Mouse (Mus musculus) cerebellum, postnatal 14 days (tissue): Measurements from ENCODE around the gene Lpp.

ENCODE experiments used
- DNase-seq, 2 experiments: peaks; one replicate each; pipeline ENCODE4 v3.0.0; 2021; ENCODE audit warnings: mixed read lengths in 2 of 2

Gene Lpp

DNA sequence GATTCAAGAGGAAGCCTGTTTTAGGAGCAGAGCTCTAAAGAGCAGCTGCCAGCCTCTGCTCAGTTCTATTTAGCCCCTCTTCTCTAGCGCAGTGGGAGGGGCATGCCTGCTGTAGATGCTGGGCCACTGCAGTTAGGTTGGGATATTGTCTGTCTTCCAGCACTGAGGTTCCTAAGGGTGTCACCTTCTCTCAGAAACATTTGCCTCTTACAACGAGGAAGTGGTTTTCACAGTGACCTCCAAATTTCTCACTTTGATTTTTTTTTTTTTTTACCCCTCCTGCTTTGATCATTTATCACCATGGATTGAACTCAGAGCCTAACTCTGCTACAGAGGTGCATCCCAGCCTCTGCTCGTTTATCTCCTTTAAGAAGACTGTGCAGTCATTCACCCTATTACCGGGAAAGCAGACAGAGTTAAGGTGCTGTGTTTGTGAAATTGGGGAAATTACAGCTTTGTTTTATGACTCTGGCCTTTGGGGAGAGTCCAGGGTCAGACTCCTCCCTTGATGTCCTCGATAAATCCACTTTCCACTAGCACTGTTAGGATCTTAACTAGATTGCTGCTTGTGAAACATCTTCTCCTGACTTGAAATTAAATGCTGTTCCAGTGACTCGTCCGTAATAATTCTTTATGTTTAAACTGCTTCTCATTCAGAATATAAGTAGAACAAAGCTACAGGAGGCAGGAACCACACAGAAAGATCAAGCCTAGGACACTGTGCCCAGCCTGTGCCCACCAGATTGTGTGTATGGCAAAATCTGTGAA is 111.7 kb downstream of the Lpp start:
- DNase-seq: no peak

DNA sequence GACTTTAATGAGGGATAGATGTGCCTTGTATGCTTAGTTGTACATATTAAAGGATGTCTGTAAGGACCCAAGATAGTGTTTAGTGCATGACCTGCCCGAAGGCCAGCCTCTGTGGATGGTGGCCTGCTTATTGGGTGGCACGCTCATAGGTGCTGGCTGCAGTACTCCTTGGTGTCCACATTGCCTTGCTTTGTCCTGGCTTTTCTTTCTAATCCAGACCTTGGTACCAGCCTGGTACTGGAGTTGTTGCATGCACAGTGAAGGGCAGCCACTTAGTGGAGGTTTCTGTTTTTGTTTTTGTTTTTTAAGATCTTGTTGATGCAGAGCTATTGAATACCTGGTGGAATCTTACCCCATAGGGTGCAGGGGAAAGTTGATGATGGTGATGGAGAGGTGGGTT is 112.9 kb downstream of the Lpp start:
- DNase-seq: no peak

DNA sequence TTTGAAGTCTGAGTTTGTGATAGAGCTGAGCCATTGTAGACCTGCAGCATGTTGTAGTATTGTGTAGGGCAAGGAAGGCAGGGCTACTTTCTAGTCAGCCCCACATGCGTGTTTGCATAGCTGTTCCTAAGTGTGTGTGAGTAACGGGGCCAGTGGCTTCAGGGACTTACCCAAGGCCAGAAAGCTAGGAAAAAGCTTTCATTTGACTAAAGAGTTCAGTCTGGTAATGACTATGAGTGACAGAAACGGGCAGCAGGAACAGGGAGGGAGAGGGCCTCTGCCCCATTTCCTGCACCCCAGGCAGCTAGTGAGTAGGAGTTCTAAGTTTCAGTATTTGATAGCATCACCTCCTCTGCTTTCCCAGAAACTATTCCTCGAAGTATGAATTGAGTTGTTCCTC is 113.4 kb downstream of the Lpp start:
- no peak for DNase-seq

DNA sequence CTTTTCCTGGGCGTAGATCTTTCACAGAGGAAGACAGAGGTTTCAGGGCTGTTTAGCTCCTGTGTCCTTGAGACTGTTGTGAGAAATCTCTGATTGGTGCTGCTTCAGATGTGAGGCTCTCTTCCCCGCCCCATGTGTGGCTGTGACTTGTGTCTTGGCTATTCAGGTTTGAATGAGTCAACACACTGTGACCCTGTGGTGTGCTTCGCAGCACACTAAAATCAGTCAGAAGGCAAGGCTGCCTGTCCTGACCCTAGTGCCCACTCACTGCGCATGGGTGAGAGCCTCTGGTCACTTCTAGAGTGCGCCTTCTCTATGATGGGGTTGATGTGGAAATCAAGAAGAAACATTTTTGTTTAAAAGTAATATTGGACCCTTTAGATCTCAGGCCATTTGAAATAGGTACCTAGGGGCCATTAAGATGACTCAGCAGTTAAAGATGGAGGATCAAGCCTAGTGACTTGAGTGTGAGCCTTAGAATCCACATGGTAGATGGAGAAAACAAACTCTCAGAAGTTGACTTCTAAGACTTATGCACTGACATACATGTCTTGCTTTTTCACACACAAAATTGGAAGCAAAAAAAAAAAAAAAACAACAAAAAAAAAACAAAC is 114.7 kb downstream of the Lpp start:
- DNase-seq: no peak

DNA sequence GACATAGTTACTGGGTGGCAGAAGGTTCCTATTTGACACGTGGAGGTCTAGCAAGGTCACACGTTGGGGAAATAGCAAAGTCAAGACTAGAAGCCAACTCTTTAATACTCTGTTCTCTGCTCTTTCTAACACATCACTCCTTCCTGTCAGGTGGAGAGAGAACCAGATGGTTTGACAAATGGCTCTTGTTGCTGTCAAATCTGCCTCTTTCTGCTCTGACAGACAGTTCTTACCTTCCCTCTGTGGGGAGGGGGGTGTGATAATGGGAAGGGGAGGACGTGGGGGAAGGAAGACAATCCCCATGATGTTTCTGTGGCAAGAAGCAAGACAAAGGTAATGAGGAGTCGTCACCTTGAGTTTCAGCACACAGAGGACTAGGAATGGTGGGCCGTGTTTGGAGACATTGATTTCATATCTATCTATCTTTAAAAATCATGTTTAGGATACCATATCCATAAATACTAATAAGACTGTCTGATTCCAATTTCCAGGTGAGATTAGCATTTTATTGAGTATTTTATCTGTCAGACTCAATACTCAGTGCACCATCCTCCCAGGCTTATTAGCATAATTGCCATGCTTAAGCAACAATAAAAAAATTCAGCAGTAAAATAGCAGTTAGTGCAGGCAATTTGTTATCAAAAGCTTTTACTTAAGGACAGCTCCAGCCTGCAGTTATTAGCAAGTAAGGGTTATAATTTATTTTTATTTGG is 115.9 kb downstream of the Lpp start:
- no peak for DNase-seq

DNA sequence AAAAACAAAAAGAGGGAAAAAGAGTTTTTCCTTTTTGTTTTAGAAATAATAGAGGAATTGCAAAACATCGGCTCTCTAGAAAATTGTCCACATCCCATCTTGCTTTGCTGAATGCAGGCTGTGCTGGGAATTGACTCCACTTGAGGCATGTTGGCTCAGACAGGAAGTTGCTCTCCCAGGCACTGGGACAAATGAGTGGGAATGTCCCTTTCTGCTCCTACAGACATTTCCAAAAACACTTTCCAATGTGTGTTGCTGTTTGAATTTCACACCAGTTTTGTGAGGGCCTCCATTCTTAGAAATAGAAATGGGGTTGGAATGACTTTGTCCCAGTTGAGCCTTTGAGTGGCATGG is 116.5 kb downstream of the Lpp start:
- DNase-seq: no peak

DNA sequence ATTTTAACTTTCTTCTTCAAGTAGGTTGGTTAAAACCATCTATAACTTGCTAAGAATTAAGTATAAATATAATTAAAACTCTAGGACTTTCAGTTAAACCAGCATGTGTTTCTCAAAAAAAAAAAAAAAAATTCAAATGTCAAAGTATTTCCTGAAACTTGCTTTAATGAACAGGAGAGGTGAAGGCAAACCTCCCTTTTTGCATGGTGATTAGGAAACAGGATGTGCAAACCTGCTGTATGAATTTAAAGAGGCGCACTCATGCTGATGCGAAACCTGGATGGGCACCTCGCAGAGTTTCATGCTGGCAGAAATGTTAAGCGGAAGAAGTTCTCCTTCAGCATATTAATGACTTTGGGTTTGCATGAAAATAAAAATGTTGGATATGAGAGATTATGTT is 119.9 kb downstream of the Lpp start:
- no peak for DNase-seq

DNA sequence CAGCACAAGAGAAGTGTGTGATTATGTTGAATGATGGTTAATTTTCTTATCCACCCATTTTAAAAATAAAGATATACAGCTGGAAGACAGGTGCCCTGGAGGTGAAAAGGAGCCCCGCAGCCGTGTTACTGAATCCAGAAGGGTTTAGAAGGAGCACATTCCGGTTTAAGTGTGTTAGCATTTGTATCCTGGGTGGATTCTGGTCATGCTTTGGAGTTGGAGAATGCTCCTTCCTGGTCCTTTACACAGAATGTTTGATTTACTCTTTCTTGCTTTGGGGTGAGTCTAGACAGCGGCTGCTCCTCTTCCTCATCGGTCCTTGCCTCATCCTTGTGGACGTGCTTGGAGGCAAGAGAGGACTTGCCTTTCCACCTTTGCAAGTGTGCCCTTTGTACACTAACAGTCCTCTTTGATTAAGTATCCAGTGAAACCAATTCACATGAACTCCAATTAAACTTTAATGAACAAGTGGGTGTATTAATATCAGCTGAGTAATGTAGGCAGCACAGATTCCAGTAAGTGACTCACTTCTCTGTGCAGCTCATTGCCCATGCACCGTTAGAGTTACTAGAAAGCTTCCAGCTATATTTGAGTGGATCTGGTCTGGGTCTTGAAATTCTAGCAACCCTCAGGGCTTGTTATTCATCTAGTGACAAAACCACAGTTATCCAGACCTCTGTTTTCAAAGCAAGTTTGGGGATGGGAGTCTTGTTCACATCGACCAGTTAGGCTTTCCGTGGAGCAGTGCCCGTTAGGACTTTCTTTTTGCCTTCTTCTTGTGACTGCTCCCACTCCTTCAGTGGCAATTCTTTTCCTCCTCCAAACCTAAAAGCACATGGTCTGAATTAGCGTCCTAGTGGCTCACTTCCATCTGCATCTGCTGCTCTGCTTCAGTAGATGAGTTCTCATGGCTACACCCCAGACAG is 121.8 kb downstream of the Lpp start:
- no peak for DNase-seq

DNA sequence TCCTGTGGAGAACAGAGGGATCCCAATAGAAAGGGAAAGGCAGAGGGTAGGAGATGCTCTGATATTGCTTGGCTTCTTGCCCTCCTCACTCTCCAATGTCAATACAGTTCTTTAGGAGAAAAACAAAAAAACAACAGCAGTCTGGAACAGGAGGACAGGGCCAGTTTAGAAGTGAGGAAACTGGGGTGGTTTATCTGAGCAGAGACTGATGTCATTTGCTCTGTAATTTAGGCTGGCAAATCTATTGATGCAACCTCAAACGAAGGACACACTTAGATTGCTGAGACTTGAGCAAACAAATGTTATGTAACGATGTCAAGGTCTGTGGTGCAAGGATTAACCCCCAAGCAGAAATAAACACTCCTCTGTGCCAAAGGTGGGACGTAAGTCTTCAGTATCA is 123.7 kb downstream of the Lpp start:
- DNase-seq: no peak

DNA sequence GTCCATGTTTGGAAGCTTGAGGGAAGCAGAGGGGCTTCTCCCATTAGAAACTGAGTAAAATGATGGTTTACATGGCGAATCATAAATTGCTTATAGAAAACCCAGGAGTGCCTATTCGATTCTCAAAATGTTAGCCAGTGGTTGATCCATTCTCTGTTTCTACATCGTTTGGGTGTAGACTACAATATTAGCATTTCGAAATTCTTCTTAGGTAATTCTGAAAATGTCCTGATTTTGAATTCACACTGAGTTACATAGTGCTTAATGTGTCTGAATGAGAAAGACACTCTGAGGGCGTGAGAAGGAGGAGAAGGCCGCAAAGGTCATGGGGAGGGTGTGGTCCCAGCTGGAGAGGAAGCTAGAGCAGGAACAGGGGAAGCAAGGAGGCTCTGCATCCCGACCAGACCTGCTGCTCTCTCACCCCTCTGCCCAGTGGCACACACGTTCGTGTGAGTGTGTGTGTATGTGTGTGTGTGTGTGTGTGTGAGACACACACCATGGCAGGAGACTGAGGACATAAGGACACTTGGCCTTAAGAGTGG is 124.3 kb downstream of the Lpp start:
- DNase-seq: no peak

DNA sequence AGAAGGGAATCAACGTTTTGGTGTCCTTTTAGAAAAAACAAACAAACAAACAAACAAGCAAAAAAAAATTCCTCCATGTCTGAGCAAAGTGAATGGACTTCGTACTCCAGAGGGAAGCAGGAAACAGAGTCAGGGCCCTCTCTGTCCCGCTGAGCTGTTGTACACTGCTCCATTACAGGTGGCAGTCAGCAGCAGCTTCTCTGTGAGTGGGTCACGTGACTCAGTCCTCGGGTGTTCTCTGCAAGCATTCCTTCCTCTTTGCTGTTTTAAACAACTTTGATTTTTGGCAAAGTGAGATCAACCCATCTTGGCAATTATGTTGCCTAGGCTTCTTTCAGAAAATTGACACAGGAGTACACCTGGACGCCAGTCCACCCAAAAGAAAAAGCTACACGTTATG is 125.5 kb downstream of the Lpp start:
- DNase-seq: no peak

DNA sequence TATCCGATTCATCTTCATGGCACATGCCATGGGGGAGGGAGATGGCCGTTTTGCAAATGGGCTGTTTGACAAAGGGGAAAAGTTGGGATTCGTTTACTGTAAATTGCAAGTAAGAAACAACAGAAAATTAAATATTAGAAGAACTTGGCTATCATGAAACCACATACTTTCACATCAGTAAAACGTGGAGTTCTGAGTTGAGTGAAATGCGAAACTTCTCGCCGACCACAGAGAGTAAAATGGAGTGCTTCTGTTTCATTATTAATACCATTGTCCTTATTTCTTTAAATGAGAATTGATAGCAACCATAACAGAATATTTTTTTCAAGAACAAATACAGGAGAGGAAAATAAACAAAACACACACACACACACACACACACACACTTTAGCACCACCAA is 133.9 kb downstream of the Lpp start:
- no peak for DNase-seq

DNA sequence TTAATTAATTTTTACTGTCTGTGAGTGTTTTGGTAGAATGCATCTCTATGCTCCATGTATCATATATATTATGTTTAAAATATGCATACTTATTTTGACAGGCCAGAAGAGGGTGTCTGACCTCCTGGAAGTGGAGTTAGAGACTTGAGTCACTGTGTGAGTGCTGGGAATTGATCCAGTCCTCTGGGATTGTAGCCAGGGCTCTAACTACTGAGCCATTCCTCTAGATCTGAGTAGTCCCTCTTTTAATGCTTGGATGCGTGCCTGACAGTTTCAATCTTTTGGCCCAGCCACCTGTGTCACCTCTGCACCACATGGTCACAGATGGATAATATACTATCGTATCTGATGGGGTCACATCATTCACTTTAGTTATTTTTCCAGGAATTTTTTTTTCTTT is 138.4 kb downstream of the Lpp start:
- DNase-seq: peak; percentile 20 to 41

DNA sequence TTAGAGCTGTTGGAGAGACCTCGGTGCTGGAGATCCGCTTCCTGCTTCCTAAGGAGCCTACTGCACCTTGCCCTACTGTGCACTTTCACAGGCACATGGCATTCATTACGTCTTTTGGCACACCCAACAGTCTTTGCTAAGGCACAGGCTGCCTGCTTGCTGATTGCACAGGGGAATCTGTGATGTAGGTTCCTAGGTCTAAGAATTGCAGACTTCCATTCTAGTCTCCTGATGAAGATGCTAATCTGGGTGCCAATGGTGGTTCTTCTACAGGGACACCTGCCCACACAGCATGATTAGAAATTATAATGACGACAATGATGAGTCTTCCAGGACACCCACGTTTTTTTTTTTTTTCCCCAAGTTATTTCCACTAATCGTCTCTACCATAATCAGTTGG is 141.9 kb downstream of the Lpp start:
- DNase-seq: no peak

DNA sequence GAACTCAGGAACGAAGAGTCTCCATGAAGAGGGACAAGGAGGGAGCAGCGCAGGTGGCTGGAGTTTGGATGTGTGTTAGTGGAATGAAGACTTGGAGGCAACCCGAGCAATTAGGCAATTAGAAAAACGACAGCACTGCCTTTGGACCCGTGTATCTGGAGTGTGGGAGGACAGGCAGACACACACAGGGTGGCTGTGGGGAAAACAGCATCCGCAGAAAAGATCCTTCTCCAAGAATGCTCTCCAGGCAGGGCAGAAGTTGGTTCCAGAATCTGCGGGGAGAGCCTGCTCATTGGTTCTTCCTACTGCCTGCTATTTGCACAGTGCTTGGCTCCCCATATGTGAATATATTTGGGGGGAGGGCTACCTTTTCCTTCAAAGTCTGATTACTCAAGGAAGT is 143.0 kb downstream of the Lpp start:
- DNase-seq: no peak

DNA sequence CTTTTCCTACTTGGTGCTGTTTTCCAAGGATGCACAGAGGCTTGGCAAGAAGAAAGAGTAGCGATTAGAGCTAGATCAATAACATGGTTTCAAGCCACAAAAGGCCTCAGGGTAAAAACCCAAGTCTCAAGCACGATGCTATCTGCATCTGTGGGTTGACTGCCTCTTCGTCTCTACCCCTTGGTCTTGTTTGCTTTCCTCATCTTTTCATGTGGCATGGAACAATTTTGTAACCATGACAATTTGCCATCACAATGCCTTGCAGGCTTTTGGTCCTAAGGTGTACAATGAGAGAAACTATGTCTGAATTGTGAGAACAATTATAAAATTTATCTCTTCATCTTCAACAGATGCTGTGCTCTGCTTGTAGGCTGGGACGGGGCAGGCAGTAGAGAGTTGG is 145.7 kb downstream of the Lpp start:
- no peak for DNase-seq

DNA sequence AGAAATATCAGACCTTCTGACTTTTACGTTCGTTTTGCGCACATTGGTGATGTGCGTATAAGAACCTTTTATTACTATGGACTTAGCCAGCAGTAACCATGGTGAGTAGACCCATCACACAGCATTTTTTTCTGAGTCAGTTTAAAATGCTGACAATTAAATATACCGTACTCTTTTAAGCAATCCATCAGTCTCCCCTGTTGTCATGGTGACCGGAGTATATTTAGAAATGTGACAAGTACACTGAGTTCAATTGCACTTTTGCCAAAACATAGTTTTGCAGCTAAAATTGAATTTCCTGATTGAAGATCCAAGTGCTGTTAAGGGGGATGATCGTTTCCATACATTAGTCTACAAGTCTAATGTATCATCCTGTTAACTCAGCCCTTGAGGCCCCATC is 149.6 kb downstream of the Lpp start:
- DNase-seq: no peak

DNA sequence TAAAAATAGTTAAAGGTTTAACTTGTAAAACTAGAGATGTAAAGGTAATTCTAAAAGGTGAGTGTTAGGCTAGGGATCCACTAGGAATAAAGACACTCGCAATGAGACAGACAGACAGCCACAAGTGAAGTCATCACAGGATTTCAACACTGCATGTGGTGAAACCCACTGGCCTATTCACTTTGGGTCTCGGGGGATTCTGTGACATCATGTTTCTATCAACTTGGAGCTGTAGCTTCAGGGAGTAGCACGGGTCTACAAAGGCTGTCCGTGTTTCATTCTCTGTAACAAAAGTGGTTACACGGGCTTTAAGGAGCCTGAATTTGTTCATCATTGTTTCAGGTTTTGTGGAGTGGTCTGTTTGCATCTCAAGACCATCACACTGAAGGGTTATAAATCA is 152.1 kb downstream of the Lpp start:
- DNase-seq: no peak

DNA sequence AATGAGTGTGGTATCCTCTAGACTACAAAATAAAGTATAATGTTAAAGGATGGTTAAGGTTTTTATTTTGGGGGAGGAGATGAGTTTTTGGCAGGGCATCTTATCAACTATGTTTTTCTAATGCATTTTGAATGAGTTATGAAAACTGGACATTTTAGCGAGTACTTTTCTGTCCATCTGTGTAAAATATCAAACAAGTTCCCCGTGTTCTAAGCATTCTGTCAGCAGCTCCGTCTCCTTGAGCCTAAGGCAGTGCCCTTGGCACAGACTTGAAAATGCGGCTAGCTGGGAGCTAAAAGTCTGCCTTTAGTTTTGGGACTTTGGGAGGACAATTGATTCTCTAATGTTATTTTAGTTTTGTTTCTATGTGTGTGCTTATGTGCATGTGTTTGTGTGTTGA is 165.2 kb downstream of the Lpp start:
- DNase-seq: no peak

DNA sequence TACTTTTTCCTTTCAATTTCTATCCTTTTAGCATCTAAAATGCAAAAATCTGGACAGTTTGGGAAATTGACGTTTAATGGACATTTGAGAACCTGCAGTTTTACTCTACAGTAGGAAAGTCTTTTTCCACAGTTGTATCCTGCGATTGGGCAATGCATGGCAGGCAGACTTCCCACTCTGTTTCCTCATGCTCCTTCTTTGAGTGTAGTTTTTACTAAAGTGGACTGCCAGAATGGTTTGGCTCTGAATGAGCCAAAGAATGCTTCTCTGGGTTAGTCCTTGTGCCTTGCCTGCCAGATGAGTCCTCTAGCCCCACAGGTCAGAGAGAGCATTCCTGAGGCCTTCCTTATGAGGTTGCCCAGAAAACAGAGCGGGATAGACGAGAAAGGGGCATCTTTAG is 166.5 kb downstream of the Lpp start:
- no peak for DNase-seq

DNA sequence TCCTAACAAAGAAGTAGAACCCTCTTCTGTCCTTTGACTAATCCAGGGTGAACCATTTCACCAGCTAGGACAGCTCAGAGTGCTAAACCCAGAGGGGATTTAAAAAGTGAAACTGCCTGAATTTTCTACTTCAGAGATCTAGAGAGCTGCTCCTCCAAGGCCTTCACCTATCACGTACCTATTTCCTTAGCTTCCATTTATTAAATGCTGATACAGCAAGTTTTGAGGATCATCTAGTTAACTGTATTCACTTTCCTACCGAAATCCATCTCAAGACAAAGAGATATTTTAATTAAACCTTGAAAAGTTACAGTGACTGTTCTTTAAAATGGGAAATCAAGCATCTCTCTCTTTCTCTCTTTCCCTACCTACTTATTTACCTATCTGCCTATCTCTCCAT is 167.7 kb downstream of the Lpp start:
- DNase-seq: no peak

DNA sequence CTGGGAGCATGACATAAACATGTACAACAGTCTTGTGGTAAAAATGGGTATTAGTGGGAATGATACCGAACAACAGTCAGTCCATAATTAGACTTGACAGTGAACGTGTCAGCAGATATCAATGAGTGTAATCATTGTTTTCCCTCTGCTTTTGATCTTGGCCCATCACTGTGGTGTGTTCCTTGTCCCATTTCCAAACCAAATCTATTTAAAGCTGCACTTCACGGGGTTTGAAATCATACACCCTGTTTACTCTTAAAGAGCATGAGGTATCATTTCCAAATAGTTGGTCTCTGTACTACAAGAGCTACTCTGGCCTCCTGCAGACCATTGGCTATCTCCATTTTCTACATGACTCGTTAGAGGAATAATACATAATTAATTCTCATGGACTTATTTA is 168.3 kb downstream of the Lpp start:
- DNase-seq: no peak

DNA sequence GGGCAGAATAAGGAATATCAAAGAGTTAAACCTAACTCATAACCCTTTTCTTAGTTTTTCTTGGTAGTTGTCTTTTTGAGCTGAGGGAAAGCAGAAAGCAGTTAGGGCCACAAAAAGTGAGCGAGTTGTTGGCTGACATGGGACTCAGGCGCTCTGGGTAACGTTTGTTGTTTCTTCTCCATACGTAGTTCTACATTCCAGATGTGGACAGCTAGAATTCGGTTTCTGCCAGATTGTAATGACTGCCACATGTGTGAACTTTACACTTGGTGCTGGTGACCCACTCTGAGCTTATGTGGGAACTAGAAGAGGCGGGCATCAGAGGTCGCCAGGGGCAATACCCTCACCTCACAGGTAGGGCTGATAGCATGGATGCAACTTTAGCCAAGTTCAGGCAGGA is 172.0 kb downstream of the Lpp start:
- DNase-seq: no peak
